Mouse (Mus musculus): ENCODE results near the gene Thsd7b.

- no peak for TF ChIP-seq CTCF (IDR thresholded peaks at IDR 0.05; ENCODE audit: low read depth, low read length)
- no peak for TF ChIP-seq POLR2A (IDR thresholded peaks at IDR 0.05; ENCODE audit: borderline replicate concordance, low read depth, low read length)
These were observed 919.3 kb downstream of the Thsd7b start for GRCm38 (mm10) chr1:130192190-130193028.
